Mouse (Mus musculus): Measurements from ENCODE around the gene Sulf2.

Sulf2 gene

GRCm38 (mm10) chr2:166051966-166052365 lies 103.5 kb downstream of the Sulf2 start:
- no peak for DNase-seq (ENCODE audit: low spot score)

GRCm38 (mm10) chr2:166051421-166051820 lies 104.0 kb downstream of the Sulf2 start:
- no peak for DNase-seq (ENCODE audit: low spot score)

GRCm38 (mm10) chr2:166048852-166049251 lies 106.6 kb downstream of the Sulf2 start:
- DNase-seq (ENCODE audit: low spot score) = no peak

- no peak for DNase-seq (ENCODE audit: low spot score)
Observed at GRCm38 (mm10) chr2:166047931-166048330, 107.5 kb downstream of the Sulf2 start.

- no peak for DNase-seq (ENCODE audit: low spot score)
Observed at GRCm38 (mm10) chr2:166045549-166046501, 109.6 kb downstream of the Sulf2 start.

GRCm38 (mm10) chr2:166045006-166045405 lies 110.5 kb downstream of the Sulf2 start:
- DNase-seq (ENCODE audit: low spot score) = no peak

- DNase-seq (ENCODE audit: low spot score) = no peak
Observed at GRCm38 (mm10) chr2:166042542-166042941, 112.9 kb downstream of the Sulf2 start.

- DNase-seq (ENCODE audit: low spot score) = no peak
Observed at GRCm38 (mm10) chr2:166039681-166040080, 115.8 kb downstream of the Sulf2 start.

- peak; percentile 53 for DNase-seq (ENCODE audit: low spot score)
Observed at GRCm38 (mm10) chr2:166035725-166036124, 119.7 kb downstream of the Sulf2 start.

GRCm38 (mm10) chr2:166034967-166035490 lies 120.4 kb downstream of the Sulf2 start:
- no peak for DNase-seq (ENCODE audit: low spot score)

- DNase-seq (ENCODE audit: low spot score) = no peak
Observed at GRCm38 (mm10) chr2:166032628-166033027, 122.8 kb downstream of the Sulf2 start.

- no peak for DNase-seq (ENCODE audit: low spot score)
Observed at GRCm38 (mm10) chr2:166031120-166031929, 124.1 kb downstream of the Sulf2 start.

- no peak for DNase-seq (ENCODE audit: low spot score)
Observed at GRCm38 (mm10) chr2:166030256-166030995, 125.0 kb downstream of the Sulf2 start.

GRCm38 (mm10) chr2:166029232-166029631 lies 126.2 kb downstream of the Sulf2 start:
- no peak for DNase-seq (ENCODE audit: low spot score)

- no peak for DNase-seq (ENCODE audit: low spot score)
Observed at GRCm38 (mm10) chr2:166027834-166028233, 127.6 kb downstream of the Sulf2 start.

- DNase-seq (ENCODE audit: low spot score) = no peak
Observed at GRCm38 (mm10) chr2:166025943-166026342, 129.5 kb downstream of the Sulf2 start.

- DNase-seq (ENCODE audit: low spot score) = no peak
Observed at GRCm38 (mm10) chr2:166024621-166025020, 130.8 kb downstream of the Sulf2 start.

- no peak for DNase-seq (ENCODE audit: low spot score)
Observed at GRCm38 (mm10) chr2:166024079-166024478, 131.4 kb downstream of the Sulf2 start.

Measured in testis, postnatal 10 days (tissue).